Mouse (Mus musculus) ovary, postnatal 14 days (tissue): ENCODE results near the gene Nbeal1.
"Not testable (repeated sequence)": the region's sequence is repeated elsewhere in the genome, so short reads cannot be mapped to it uniquely, and the experiment has no call there.

Source experiments
- DNase-seq: peaks from one replicate; pipeline ENCODE4 v3.0.0; 2022; ENCODE audit warnings: low spot score

Gene Nbeal1

GRCm38 (mm10) chr1:60179932-60180783 is at the start of gene Nbeal1:
Nbeal1 (plus strand) TSS chr1:60180599.
- peak; percentile 97 for DNase-seq

- no peak for DNase-seq
Observed at GRCm38 (mm10) chr1:60137346-60137745, 43.1 kb upstream of the Nbeal1 start.

GRCm38 (mm10) chr1:60152700-60153099 is 27.7 kb upstream of the Nbeal1 start:
- DNase-seq: no peak

GRCm38 (mm10) chr1:60156651-60157050 is 23.7 kb upstream of the Nbeal1 start:
- no peak for DNase-seq

- DNase-seq: peak; percentile 18
Observed at GRCm38 (mm10) chr1:60158411-60158810, 22.0 kb upstream of the Nbeal1 start.

GRCm38 (mm10) chr1:60163676-60164075 is 16.7 kb upstream of the Nbeal1 start:
- DNase-seq: no peak

GRCm38 (mm10) chr1:60169626-60170025 is 10.8 kb upstream of the Nbeal1 start:
- no peak for DNase-seq

- no peak for DNase-seq
Observed at GRCm38 (mm10) chr1:60170251-60170650, 10.1 kb upstream of the Nbeal1 start.

GRCm38 (mm10) chr1:60173119-60173518 is 7.3 kb upstream of the Nbeal1 start:
- DNase-seq: no peak

- DNase-seq: not testable (repeated sequence)
Observed at GRCm38 (mm10) chr1:60177814-60178213, 2.6 kb upstream of the Nbeal1 start.

GRCm38 (mm10) chr1:60179376-60179775 is 1.0 kb upstream of the Nbeal1 start:
- DNase-seq: no peak

- DNase-seq: no peak
Observed at GRCm38 (mm10) chr1:60180784-60181221, 404 bp downstream of the Nbeal1 start.

- no peak for DNase-seq
Observed at GRCm38 (mm10) chr1:60188454-60188853, 8.1 kb downstream of the Nbeal1 start.

- DNase-seq: no peak
Observed at GRCm38 (mm10) chr1:60196813-60197212, 16.4 kb downstream of the Nbeal1 start.

- no peak for DNase-seq
Observed at GRCm38 (mm10) chr1:60199006-60199405, 18.6 kb downstream of the Nbeal1 start.

- DNase-seq: no peak
Observed at GRCm38 (mm10) chr1:60236261-60236660, 55.9 kb downstream of the Nbeal1 start.

- no peak for DNase-seq
Observed at GRCm38 (mm10) chr1:60240430-60240829, 60.0 kb downstream of the Nbeal1 start.

GRCm38 (mm10) chr1:60268113-60268512 is 87.7 kb downstream of the Nbeal1 start:
- DNase-seq: no peak

GRCm38 (mm10) chr1:60269314-60269713 is 88.9 kb downstream of the Nbeal1 start:
- DNase-seq: no peak

GRCm38 (mm10) chr1:60272471-60272870 is 92.1 kb downstream of the Nbeal1 start:
- no peak for DNase-seq

- no peak for DNase-seq
Observed at GRCm38 (mm10) chr1:60293921-60294320, 113.5 kb downstream of the Nbeal1 start.

GRCm38 (mm10) chr1:60342808-60343629 is 162.6 kb downstream of the Nbeal1 start, which contains the start of gene Cyp20a1:
Cyp20a1 (plus strand) TSS chr1:60343323.
- DNase-seq: peak; percentile 75
